Mouse (Mus musculus): ENCODE results near the gene Tex21.

The Tex21 gene

DNA sequence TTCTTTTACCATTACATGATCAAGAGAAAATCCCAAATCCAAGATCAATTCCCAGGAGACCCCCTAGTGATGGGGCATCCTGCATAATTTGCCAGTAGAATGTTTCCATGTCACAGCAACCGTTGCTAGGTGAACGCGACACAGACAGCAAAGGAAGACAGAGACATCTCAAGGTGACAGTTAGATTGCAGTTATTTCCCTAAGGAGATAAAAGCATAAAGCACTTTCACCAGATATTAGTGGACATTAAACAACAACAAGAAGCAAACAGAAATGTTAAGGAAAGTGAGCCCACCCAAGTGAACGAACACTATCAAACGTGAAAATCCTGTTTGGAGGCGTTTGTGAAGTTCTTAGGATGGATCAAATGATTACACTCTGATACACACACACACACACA lies at the start of gene Tex21:
Tex21 (minus strand) TSS at position 101 of the 400 bp plus-strand sequence.
- DNase-seq, result no peak

DNA sequence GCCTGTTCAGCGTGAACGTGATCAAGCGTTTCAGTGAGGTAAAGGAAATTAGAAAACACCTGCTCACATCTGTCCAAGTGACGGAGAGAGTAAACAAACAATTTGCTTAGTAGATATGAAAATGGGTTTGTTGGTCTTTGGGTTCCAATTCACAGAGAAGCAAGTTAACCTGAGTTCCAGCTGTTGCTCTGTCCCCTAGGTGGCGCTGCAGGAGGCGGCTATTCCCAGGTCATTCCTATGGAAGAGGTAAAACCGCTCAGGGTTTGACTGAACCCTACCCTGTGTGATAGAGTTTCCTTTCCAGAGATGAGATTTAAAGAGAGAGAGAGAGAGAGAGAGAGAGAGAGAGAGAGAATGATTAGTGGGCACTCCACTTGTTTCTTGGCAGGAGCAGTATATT lies 46.6 kb upstream of the Tex21 start:
- DNase-seq, result peak; percentile 63

DNA sequence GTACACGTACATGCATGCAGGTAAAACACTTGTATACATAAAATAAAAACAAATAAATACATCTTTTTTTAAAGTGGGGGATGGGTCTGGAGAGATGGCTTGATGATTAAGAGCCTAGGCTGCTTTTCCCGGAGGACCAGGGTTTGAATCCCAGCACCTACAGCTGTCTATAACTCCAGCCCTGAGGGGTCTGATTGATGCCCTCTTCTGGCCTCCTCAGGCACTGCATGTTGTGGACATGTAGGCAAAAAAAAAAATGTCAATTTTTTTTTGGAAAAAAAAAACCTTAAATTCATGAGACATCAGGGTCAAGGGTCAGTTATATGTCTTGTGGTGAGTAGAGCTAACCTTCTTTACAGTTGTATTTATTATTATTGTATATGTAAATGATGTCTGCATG lies 43.7 kb upstream of the Tex21 start:
- no peak for DNase-seq

DNA sequence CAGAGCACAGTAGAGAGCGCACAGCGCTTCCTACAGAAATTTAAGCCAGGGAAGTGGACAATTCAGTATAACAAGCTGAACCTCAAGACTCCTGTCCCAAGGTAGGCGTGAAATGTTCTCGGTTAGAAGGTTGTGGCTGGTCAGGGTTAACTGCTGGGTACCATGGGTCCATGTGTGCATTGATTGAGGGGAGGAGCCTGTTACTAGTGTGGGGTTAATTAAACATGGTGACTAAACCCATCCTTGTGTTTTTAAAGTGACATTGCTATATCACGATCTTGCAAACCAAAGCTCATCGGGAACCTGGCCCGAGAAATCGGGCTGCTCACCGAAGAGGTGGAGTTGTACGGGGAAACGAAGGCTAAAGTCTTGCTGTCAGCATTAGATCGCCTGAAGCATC lies 42.9 kb upstream of the Tex21 start:
- DNase-seq, result no peak

DNA sequence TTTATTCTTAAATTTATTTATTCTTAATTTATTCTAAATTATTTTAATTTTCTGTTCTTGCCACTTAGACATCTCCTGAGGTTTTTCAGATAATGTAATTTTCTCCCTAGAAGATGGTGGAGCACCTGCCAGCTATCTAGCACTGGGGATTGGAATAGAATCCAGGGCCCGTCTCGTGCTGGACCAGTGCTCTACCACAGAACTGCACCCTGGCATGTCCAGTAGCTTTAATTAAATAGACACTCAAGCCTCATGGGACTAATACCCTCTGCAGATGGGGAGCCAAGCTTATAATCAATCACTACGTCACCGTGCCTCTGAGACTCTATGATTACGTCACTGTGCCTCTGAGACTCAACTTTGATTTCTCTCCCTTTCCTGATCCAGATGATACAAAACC lies 41.9 kb upstream of the Tex21 start:
- no peak for DNase-seq

DNA sequence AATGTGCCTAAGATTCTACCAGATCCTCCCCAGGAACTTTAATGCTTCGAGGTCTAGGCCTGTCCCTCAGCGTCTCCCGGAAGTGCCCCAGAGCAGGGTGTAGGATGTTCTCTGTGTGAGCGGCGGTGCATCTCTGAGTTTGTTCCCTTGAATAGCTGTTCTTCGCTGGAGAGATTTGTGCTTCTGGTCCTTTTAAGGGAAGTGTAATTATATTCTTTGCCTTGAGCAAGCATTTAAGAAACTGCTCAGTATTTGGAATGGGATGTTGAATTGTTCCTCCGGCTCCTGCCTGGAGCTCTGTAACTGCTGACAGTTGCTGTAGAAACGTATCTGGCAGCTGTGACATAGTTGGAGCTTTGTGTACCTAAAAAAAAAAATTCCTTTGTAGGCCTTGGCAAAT lies 41.4 kb upstream of the Tex21 start:
- DNase-seq, result no peak

DNA sequence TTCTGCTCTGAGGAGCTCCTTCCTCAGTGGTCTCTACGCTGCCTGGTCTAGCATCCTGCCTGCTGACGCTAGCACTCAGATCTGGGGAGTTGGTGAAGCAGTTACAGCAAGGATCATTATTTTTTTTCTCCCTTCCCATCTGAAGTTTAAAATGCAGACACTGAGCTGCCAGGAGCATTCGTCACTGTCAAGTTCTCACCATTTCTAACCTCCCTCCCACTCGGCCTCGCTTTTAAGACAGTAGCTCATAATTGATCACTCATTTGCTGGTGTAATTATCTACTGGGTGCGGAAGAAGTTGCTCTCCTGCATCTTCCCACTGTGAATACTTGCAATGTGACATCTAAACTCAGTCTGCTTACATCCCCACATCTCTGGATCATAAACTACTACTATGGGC lies 38.9 kb upstream of the Tex21 start:
- DNase-seq, result no peak

DNA sequence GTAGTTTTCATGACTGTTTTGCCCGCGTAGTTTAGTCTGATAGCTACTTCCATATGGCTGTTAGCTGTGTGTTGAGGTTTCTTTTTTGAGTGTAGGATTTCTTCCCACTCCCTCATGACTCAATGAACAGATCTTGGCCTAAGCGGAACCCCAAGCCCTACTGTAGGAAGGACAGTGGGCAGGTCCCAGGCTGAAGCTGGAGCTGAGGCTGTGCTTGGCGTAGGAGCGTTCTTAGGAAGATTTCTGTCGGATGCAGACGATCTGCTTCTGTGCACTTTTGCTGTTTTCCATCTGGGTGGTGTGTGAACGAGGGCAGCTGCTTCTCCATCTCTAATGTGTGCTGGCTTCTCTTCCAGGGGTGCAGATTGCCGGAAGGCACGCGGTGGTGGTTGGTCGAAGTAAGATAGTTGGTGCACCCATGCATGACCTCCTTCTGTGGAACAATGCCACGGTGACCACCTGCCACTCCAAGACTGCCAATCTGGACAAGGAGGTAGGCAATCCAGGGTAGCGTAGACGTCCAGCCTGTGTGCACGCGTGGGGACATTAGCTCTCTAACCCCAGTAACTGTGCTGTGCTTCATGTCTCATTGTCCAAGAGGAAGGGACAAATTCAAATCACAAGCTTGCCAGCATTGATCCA lies 36.1 kb upstream of the Tex21 start:
- DNase-seq, result peak; percentile 47

DNA sequence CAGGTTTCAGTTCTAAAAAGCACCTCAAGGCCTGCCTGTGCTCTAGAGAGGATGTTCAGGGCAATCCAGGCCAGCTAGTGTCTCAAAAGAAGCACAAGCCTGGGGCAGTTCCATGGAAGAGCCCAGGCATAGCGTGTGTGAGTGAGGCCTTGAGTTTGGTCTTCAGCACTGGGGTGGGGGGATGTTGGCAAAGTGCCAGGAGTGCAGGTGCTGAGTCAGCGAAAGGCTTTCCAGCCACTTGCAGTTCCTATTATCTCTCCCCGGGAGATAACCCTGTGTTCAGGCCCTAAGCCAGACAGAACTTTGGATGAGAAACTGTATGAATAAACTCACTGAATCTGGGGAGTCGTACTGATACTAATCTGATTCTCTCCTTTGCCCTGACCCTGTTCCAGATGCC lies 35.6 kb upstream of the Tex21 start:
- DNase-seq, result peak; percentile 52

DNA sequence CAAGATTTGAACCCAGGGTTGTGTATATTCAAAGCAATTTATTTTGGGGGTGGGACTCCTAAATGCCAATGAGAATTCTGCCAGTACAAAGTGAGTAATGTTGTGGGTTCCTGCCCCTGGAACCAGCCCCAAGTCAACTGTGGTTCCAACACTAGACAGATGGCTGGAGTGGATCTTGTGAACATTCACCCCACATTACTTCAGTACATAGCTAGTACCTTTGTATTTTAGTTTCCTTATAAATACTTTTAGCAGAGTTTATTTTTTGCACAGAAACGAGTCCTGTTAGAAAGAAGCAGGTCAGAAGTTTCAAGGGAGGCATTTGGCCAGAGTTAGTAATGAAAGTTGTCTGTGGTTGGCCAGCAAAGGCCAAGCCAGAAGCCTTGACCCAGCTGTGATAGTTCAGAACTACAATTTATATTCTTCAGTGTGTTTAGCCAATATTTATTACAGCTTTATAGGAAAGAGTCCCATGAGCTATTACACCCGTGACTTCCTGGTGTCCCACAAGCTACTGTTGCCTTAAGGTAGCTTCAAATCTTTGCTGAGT lies 34.6 kb upstream of the Tex21 start:
- DNase-seq, result no peak

DNA sequence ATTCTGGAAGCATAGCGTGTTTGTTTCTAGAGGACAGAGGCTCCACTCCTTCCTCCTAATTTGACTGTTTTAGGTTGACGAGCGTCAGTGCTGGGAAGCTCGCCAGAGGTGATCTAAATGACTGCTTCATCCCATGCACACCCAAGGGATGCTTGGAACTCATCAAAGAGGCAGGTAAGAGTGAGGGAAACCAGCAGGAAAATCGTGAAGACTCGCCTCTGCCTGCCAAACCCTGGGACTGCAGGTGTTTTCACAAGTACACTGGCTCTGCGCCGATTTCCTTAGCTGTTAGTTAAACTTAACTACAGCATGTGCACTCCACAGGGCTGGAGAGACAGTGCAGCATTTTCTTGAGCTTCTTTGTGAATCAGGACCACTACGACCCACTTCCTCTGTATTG lies 34.0 kb upstream of the Tex21 start:
- DNase-seq, result no peak

DNA sequence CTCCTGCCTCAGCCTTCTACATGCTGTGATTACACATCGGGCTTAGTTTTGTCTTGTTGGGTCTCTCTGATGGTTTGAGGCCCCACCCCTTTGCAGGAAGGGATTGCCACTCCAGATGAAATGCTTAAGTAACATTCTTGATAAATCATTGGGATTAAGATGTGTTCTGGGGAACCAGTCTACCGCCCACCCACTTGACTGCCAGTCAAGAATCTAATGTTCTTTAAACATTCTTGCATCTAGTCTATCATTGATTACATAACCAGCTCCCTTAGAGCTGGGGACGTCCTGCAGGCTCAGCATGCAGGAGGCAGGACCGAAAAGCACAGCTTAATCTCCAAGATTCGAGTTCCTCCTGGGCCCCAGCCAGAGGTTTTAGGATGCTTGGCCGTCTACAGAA lies 31.7 kb upstream of the Tex21 start:
- DNase-seq, result no peak

DNA sequence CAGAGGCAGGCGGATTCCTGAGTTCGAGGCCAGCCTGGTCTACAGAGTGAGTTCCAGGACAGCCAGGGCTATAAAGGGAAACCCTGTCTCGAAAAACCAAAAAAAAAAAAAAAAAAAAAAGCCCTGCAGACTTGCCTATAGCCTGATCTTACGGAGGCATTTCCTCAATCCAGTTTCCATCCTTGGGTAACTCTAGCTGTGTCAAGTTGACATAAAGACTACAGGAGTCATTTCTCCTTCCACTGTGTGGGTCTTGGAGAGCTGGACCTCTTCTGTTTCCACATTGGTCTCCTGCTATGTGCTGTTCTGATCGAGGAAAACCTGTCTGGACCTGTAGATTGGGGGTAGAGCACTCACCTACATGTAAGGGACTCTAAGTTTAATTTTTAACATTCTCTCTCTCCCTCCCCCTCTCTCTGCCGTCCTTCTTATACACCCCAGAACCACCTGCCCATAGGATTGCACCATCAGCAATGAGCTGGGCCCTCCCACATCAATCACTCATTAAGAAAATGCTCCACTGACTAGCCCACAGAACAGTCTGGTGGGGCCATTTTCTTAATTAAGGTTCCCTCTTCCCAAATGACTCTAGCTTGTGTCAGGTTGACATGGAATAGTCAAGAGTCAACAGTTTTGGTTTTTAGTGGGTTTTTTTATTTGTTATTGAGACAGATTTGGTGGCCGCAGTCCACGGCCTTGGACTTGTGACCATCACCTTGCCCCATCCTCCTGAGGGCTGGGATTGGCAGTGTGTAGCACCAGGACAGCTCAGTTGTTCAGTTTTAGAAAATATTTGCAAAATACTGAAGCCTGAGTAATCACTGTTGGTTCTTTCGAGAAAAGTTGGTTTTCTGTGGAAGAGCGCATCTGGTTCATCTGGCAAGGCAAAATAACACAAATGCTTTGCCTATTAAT lies 26.3 kb upstream of the Tex21 start:
- no peak for DNase-seq

DNA sequence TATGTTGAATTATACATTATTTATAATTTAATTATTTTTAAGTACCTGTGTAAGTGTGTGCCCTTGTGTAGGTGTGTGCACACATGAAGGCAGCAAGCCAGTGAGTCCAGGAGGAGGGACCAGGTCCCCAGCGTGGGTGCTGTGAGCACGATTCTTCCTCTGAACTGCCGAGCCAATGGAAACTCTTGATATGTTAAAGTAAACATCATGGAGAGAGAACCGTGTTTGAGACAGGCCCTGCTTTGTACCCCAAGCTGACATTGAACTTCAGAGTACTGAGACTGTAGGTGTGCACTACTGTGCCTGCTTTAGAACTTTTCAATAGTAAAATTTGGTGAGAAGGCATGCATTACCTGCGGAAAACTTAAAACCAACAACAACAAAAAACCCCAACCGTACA lies 25.0 kb upstream of the Tex21 start:
- DNase-seq, result no peak

DNA sequence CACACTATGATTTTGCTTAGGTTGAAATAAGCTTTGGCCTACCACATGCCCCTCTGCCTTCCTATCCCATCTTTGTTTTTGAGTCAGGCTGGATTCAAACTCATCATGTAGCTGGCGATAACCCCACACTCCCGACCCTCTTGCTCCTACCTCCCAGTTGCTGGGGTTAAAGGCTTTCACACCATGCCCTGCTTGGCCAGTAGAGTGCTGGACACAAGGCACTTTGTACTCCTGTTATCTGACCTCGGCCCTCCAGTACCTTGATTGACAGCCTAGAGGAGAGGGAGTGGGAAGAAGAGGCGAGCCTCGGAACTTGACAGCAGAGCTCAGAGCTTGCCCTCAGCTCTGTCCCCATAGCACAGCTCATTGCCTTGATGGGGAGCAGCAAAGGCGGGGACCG lies 22.6 kb upstream of the Tex21 start:
- no peak for DNase-seq

DNA sequence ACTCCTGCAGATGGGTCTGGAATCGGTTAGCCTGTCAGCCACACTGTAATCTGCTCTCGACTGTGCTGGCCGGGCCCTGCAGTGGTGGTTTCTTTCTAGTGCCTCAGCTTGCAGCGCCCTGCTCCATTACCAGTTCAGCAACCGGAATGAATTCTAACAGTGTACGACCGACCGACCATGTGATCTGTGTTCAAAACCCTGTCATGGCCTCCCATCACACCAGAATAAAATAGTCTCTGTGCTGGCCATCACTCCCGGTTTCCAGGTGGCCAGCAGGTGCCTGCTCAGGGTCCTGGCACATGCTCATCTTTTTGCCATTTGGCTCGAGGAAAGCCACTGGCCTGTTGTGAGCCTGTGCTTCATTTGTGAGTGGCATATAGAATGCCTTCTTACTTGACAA lies 22.1 kb upstream of the Tex21 start:
- DNase-seq, result no peak

DNA sequence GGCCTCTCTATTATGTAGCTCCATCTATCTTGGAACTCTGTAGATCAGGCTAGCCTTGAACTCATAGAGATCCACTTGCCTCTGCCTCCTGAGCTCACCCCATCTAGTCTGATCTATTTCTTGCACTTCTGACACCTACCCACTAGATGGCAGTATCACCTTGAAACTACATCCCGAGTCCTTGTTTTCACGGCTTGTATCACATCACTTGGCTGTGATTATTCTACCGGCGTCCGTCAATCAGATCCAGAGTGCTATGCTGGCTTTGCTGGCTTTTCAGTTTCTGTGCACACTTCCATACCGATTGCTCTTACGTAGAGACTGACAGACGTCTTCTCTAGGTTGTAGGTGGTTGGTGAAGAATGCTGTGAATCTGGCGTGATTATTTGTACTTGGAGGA lies 20.3 kb upstream of the Tex21 start:
- DNase-seq, result peak; percentile 81

DNA sequence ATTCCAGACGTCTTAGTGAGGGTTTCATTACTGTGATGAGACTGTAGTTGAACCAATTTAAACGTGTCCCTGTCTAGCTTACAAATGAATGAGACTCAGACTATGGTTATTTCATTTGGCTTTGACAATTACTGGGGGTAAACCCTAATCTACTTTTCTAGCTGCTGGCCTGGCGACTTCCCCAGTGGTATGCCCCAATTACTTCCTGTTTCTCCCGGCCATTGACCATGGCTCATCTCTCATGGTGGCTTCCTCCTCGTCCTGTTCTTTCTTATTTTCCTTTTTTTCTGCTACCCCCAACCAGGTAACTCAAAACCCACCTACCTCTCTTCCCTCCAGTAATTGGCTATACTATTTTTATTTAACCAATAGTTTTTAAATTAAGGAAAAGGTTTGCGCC lies 18.5 kb upstream of the Tex21 start:
- DNase-seq, result no peak

DNA sequence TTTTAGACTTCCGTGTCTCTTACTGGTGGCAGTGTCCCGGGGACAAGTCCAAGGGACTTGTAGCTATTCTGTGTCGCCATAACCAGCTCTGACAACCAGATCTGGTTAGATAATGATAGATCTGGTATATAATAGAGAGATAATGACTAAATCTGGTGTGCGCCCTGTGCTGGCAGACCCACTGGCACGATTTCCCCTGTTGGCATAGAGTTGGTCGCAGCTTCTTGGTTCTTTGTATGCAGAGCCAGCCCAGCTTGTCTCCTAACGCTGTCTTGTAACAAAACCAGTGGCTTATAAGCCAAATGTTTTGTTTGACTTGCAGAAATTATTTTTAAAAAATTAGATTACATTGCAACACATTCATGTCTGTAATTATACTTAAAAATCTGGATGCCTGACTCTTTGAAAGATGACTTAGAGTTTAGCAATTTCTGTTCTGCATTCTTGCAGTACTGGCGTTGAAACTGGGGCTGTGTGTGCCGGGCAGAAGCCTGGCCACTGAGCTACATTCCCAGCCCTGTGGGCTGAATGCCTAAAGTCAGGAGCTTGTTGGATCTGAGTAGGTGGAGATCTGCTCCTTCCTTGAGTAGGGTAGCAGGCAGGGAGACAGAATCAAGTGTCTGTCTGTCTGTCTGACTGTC lies 17.9 kb upstream of the Tex21 start:
- DNase-seq, result no peak

DNA sequence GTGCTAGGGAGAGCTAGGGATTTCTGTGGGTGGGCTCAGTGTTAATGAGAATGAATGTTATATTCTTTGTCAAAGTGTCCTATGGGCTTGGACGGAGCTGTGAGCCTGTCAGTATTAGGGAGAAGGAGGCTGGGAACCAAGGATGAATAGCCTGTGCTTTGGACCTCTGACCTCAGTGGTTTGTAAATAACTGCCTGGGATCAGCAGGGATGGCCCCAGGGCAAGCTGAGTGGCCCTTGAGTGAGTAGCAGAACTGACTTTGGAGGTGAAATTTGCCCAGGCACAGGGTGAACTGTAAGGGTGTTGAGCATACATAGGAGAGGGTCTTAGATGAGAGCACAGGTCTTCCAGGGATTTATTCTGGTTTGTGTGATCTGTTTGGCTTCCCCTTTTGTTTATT lies 17.3 kb upstream of the Tex21 start:
- DNase-seq, result no peak

DNA sequence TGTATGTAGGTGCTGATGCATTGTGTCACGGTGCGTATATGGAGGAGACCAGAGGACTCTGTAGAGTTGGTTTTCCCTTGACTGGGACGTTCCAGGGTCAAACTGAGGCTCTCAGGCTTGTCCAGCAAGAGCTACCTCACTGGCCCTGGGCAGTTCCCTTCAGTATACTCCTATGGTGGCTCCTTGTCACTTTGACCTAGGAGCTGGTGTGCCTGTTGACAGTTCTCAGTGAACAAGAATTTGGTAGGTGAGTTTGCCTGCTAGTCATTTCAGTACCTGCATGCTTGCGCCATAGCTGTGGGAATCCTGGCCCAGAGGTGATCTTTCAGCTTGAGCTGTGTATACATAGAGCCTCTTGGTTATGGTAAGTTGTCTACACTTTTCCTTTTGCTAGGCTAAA lies 16.4 kb upstream of the Tex21 start:
- no peak for DNase-seq

DNA sequence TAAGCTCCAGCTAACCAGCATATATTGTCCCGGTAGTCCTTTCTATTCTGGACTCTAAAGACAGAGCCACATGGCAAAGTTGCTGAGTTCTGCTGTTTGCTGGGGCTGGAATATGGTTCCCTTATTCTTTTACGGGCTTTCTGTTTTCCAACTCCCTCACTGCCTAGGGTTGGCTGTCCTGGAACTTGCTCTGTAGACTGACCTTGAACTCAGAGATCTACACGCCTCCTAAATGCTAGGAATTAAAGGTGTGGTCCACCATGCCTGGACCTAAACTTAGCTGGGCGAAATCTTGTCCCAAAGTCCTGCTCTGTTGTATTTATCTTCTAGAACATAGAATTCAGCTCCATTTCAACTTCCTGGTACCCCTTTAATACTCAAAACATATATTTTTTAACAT lies 15.0 kb upstream of the Tex21 start:
- no peak for DNase-seq

DNA sequence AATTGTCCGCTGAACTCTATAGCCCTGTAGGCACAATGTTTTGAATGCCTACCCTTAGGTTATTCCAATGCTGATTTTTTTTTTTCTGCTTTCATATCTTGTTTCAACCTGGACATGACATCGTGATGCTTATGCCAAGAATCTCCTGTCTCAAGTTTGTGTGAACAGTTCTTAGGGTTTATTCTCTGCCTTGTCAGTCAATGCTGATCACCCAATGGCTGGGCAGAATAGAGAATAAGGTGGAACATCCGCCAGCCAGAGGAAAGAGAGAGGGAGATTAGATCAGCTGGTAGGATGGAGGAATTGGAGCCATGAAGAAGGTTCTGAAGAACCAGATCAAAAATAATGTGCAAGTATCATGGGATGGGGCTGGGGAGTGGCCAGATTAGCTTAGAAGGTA lies 14.1 kb upstream of the Tex21 start:
- DNase-seq, result no peak
